Mouse (Mus musculus): ENCODE results near the gene Slc27a2.
"Not testable (repeated sequence)": the region's sequence is repeated elsewhere in the genome, so short reads cannot be mapped to it uniquely, and the experiment has no call there.

The Slc27a2 gene

GRCm38 (mm10) chr2:126552357-126553290 lies at the start of gene Slc27a2:
Gene Slc27a2 (plus strand): TSS chr2:126552407.
- DNase-seq: peak; percentile 32 to 45

GRCm38 (mm10) chr2:126505156-126505555 lies 47.1 kb upstream of the Slc27a2 start:
- no peak for DNase-seq

GRCm38 (mm10) chr2:126507477-126507876 lies 44.7 kb upstream of the Slc27a2 start:
- DNase-seq: no peak

GRCm38 (mm10) chr2:126508228-126508627 lies 44.0 kb upstream of the Slc27a2 start:
- no peak for DNase-seq

- DNase-seq: no peak
These were observed 37.0 kb upstream of the Slc27a2 start for GRCm38 (mm10) chr2:126515069-126515826.

- peak in 1 of 2 experiments; percentile 55 for DNase-seq
These were observed 32.2 kb upstream of the Slc27a2 start for GRCm38 (mm10) chr2:126519872-126520581.

- DNase-seq: peak in 1 of 2 experiments; percentile 29
These were observed 31.4 kb upstream of the Slc27a2 start for GRCm38 (mm10) chr2:126520828-126521227.

- no peak for DNase-seq
These were observed 30.7 kb upstream of the Slc27a2 start for GRCm38 (mm10) chr2:126521471-126521870.

- DNase-seq: peak in 1 of 2 experiments; percentile 11
These were observed 30.2 kb upstream of the Slc27a2 start for GRCm38 (mm10) chr2:126522056-126522455.

- DNase-seq: not testable (repeated sequence)
These were observed 29.0 kb upstream of the Slc27a2 start for GRCm38 (mm10) chr2:126523101-126523745.

- no peak for DNase-seq
These were observed 27.9 kb upstream of the Slc27a2 start for GRCm38 (mm10) chr2:126524271-126524670.

GRCm38 (mm10) chr2:126527461-126527860 lies 24.7 kb upstream of the Slc27a2 start:
- no peak for DNase-seq

- no peak for DNase-seq
These were observed 21.6 kb upstream of the Slc27a2 start for GRCm38 (mm10) chr2:126530581-126530980.

GRCm38 (mm10) chr2:126537654-126538053 lies 14.6 kb upstream of the Slc27a2 start:
- DNase-seq: no peak

GRCm38 (mm10) chr2:126540390-126540925 lies 11.7 kb upstream of the Slc27a2 start:
- no peak for DNase-seq

GRCm38 (mm10) chr2:126542211-126542610 lies 10.0 kb upstream of the Slc27a2 start:
- DNase-seq: no peak

- DNase-seq: no peak
These were observed 6.9 kb upstream of the Slc27a2 start for GRCm38 (mm10) chr2:126545297-126545696.

- DNase-seq: no peak
These were observed 5.8 kb upstream of the Slc27a2 start for GRCm38 (mm10) chr2:126546392-126546791.

- no peak for DNase-seq
These were observed 2.5 kb upstream of the Slc27a2 start for GRCm38 (mm10) chr2:126549681-126550080.

GRCm38 (mm10) chr2:126551244-126551890 lies 840 bp upstream of the Slc27a2 start:
- no peak for DNase-seq

- no peak for DNase-seq
These were observed 311 bp upstream of the Slc27a2 start for GRCm38 (mm10) chr2:126551896-126552295.

GRCm38 (mm10) chr2:126553291-126553639 lies 1.1 kb downstream of the Slc27a2 start:
- no peak for DNase-seq
